Mouse (Mus musculus) ES-E14 (cell line): ENCODE results near the gene Zdhhc13. TPM values are rescaled to one million over a fixed set of nuclear protein-coding genes. Genes with fewer than 3 reads are reported as not detected.

Experiments
- DNase-seq: peaks from one replicate; pipeline ENCODE4 v3.0.0-alpha.2; 2013; ENCODE audit warnings: low read depth, low spot score
- H3K27ac ChIP-seq: 2 replicates; pipeline ENCODE4 v1.5.1; 2012; ENCODE audit warnings: low read depth, mild to moderate bottlenecking, low read length, moderate library complexity, mixed read lengths; ENCODE audit not compliant: poor library complexity, insufficient read depth, severe bottlenecking
- H3K36me3 ChIP-seq: 2 replicates; pipeline ENCODE4 v1.6.1; 2012; ENCODE audit warnings: mild to moderate bottlenecking, low read length, moderate library complexity, mixed read lengths; ENCODE audit not compliant: control insufficient read depth, poor library complexity, insufficient read depth, severe bottlenecking
- H3K4me1 ChIP-seq, 2 experiments: fragments of 150-350 bp in 1 of 2; sonication (generic) in 1 of 2; 2 replicates each; pipeline ENCODE4 v1.6.1; 2012; ENCODE audit warnings: low read length in 2 of 2, mild to moderate bottlenecking in 1 of 2, mixed read lengths in 1 of 2; ENCODE audit not compliant: control insufficient read depth in 2 of 2, insufficient read depth in 2 of 2, poor library complexity in 1 of 2
- H3K4me3 ChIP-seq, 2 experiments: fragments of 150-350 bp in 1 of 2; sonication (generic) in 1 of 2; 2 replicates each; pipeline ENCODE4 v1.5.1; 2012; ENCODE audit warnings: low read length in 2 of 2, low read depth in 1 of 2, mild to moderate bottlenecking in 1 of 2, mixed read lengths in 1 of 2; ENCODE audit not compliant: insufficient read depth in 1 of 2, poor library complexity in 1 of 2, severe bottlenecking in 1 of 2
- H3K9ac ChIP-seq: 2 replicates; pipeline ENCODE4 v1.6.1; 2012; ENCODE audit warnings: low read depth, mild to moderate bottlenecking, low read length, mixed read lengths; ENCODE audit not compliant: poor library complexity, insufficient read depth, severe bottlenecking
- H3K9me3 ChIP-seq: fragments of 150-350 bp; sonication (generic); 2 replicates; pipeline ENCODE4 v1.6.1; 2012; ENCODE audit warnings: low read depth, mild to moderate bottlenecking, low read length; ENCODE audit not compliant: control insufficient read depth, insufficient read depth
- CHD2 ChIP-seq: IDR thresholded peaks from 2 replicates; pipeline ENCODE4 v1.6.1; 2014; ENCODE audit warnings: mild to moderate bottlenecking, low read depth, low read length, inconsistent platforms
- HCFC1 ChIP-seq: IDR thresholded peaks from 2 replicates; pipeline ENCODE4 v1.6.1; 2012; ENCODE audit warnings: low read length, inconsistent platforms, borderline replicate concordance; ENCODE audit not compliant: insufficient read depth
- MAFK ChIP-seq: IDR thresholded peaks from 2 replicates; pipeline ENCODE4 v1.6.1; 2014; ENCODE audit warnings: mild to moderate bottlenecking, low read depth, low read length, inconsistent platforms; ENCODE audit not compliant: insufficient read depth
- ZC3H11A ChIP-seq: IDR thresholded peaks from 2 replicates; pipeline ENCODE4 v1.6.1; 2012; ENCODE audit warnings: low read depth, mild to moderate bottlenecking, inconsistent platforms, low read length, borderline replicate concordance
- ZNF384 ChIP-seq: IDR thresholded peaks from 2 replicates; pipeline ENCODE4 v1.6.1; 2012; ENCODE audit warnings: low read depth, low read length, inconsistent platforms
- in situ Hi-C, 2 experiments: fragments of 600-800 bp; cut with MboI; formaldehyde crosslinking; loops; one replicate each; pipeline ENCODE4 v1.15.1; 2025; ENCODE audit warnings: low sequenced_read_pairs in 2 of 2, inconsistent platforms in 1 of 2; ENCODE audit not compliant: unreplicated experiment in 2 of 2
- total RNA-seq: library from RNA; depleted of rRNA; stranded (reverse); fragments of 300-350 nt; gene quantifications from 2 replicates; pipeline ENCODE4 v1.2.3, GENCODE M21; 2012

The Zdhhc13 gene
- total RNA-seq, 1 experiment: 58.0 TPM

DNA sequence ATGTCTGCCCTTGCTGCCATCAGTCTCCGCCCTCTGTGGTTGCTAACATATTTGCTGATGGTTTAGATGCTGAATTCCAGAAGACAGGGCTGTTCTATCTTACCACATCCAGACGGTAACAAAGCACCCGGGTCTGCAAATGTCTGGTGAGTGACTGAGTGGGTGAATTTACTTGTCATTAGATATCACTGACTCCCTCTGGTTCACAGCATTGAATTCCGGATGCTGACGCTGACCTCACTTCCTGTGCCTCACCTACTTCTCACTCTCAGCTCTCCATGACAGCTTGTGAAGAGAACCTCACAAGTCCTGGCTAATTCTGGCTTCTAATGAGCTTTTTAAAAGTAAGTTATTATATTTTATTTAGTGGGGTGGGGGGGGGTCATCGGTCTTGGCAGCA is 48.1 kb downstream of the Zdhhc13 start:
- no peaks in the 10 kb centered on the region for H3K9me3 ChIP-seq
- no peaks in the 10 kb centered on the region for H3K36me3 ChIP-seq
- TF ChIP-seq ZC3H11A: no peak
- no peak for TF ChIP-seq MAFK
- TF ChIP-seq HCFC1: no peak
- no peak for TF ChIP-seq CHD2
- no peak for TF ChIP-seq ZNF384
- no peak for DNase-seq
- H3K4me1 ChIP-seq: peaks cover 2 to 4% of the 10 kb centered on the region in 2 experiments; a peak in 2 of 4 replicates
- H3K27ac ChIP-seq: no peak overlapping the region
- no peak overlapping the region for H3K9ac ChIP-seq
- in situ Hi-C loops: no loop called here
- H3K4me3 ChIP-seq: no peak overlapping the region

DNA sequence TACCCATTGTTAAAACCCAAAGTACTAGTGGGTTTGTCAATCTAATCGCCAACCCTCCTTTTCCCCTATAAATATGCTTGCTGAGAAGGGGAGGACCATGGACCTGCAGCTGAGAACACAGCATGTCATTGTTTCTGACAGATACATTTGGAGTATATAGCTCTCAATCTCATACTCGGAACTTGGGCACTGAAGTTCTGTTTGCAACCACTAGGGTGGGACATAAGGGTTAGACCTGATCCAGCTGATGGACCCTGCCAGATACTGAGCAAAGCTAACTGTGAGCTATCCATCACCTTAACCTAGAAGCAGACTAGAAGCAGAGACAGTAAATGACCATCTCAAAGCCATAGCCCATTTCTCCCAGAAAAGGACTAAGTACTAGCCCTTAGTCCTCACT is 49.6 kb downstream of the Zdhhc13 start:
- Histone ChIP-seq H3K27ac (no peak overlapping the region), H3K36me3 (no peaks in the 10 kb centered on the region), H3K9ac (no peak overlapping the region), H3K4me3 (no peak overlapping the region), H3K9me3 (no peaks in the 10 kb centered on the region), H3K4me1 (peaks cover 2 to 4% of the 10 kb centered on the region in 2 experiments; a peak in 2 of 4 replicates)
- DNase-seq: no peak
- in situ Hi-C loops: no loop called here
- TF ChIP-seq ZC3H11A (no peak), MAFK (no peak), ZNF384 (no peak), HCFC1 (no peak), CHD2 (no peak)

DNA sequence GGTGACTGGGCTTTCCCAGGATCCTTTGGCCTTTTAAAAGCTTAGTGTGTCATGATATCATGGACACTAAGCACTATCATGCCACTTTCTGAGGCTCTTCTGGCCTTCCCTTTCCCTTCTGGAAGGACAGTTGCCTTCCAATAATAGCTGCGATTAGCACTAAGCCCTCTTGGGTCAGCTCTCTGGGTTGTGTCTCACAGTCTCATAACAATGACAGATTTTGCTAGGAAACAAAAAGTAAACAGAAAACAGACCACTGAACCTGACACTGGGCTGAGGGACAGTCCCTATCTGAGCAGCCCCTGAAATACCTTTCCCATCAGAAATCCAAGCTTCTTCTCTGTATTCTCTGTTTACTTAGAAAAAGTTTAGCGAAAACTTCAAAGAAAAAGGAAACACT is 51.7 kb downstream of the Zdhhc13 start:
- Histone ChIP-seq H3K9me3 (no peaks in the 10 kb centered on the region), H3K4me1 (no peaks in the 10 kb centered on the region), H3K9ac (no peak overlapping the region), H3K27ac (no peak overlapping the region), H3K36me3 (no peaks in the 10 kb centered on the region), H3K4me3 (no peak overlapping the region)
- in situ Hi-C loops: no loop called here
- DNase-seq: no peak
- TF ChIP-seq ZNF384 (no peak), HCFC1 (no peak), CHD2 (no peak), ZC3H11A (no peak), MAFK (no peak)

DNA sequence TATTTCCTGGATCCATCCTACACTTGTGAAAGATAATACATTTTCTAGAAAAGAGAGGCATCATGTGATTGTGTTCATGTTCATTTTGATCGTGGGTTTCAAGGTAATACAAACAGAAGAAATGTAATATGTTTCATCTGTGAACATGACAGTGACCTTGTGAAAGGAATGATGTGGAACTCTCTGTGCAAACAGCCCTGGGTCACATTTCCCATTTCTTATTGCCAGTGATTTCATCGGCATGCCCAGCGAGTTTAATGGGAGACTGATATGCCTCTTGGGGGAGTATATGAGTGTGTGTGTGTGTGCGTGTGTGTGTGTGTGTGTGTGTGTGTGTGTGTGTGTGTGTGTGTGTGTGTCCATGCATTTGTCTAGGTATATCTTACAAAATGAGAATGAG is 52.7 kb downstream of the Zdhhc13 start:
- Histone ChIP-seq H3K9ac (no peak overlapping the region), H3K4me1 (no peaks in the 10 kb centered on the region), H3K27ac (no peak overlapping the region), H3K4me3 (no peak overlapping the region), H3K36me3 (no peaks in the 10 kb centered on the region), H3K9me3 (no peaks in the 10 kb centered on the region)
- DNase-seq: no peak
- in situ Hi-C loops: no loop called here
- TF ChIP-seq ZNF384 (no peak), CHD2 (no peak), MAFK (no peak), ZC3H11A (no peak), HCFC1 (no peak)

DNA sequence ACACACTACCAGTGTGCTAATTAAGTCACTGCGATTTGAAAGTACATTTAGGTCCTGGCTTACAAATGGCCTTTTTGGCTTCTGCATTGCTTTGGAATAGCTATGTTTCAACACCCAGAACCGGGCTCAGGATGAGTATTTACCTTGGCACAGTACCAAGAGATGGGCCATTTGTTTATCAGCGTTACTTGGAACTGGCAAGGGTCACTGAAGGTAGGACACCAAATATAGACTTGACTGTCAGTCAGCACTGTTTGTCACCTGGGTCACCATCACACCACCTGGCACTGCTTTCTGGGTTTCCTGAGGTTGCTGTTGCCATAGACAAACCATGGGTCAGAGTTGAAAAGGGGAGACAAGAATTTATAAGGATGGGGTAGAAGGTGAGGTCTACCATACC is 53.5 kb downstream of the Zdhhc13 start:
- no peak overlapping the region for H3K27ac ChIP-seq
- no peak overlapping the region for H3K4me3 ChIP-seq
- TF ChIP-seq CHD2 (no peak), ZNF384 (no peak), ZC3H11A (no peak), MAFK (no peak), HCFC1 (no peak)
- H3K9me3 ChIP-seq: no peaks in the 10 kb centered on the region
- no peaks in the 10 kb centered on the region for H3K4me1 ChIP-seq
- no peak overlapping the region for H3K9ac ChIP-seq
- no peak for DNase-seq
- in situ Hi-C loops: no loop called here
- no peaks in the 10 kb centered on the region for H3K36me3 ChIP-seq
